Mouse (Mus musculus) liver, adult 2 months (tissue): Measurements from ENCODE around the gene Rbm5.

Source experiments
- CTCF ChIP-seq: fragments of 200-500 bp; IDR thresholded peaks from 2 replicates; pipeline ENCODE4 v1.5.1; 2011; ENCODE audit warnings: low read depth, low read length, control low read depth
- POLR2A ChIP-seq: fragments of 200-500 bp; IDR thresholded peaks from 2 replicates; pipeline ENCODE4 v1.6.1; 2011; ENCODE audit warnings: low read length, control low read depth; ENCODE audit not compliant: insufficient read depth; ENCODE audit errors: extremely low read depth

DNA sequence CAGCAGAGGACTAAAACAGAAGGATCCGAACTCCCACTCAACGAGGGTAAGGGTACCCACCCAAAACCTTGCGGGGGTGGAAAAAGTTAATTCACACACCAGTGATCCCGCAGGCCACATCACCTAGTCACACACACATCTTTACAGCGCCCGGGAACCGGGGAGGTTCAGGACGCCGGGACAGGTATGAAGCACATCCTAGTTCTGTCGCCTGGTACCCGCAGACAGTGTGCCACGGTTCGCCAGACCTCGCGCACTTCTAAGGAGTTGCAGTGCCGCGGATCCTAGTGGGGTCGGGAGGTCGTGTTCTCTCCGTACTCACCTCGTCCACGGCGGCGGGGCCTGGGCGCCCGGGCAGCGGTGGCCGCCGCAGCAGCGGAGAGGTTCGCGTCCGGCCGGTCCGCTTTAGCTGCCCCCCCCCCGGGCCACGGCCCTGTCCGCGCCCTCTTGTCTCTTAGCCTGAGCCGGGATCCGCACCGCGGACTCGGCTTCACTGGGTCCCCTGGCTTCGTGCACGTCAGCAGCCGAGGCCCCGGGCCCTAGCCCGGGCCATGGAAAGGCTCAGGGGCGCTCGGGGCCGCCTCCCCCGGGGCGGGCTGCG, 61.6 kb downstream of the Rbm5 start:
- TF ChIP-seq POLR2A (no peak), CTCF (no peak)
